Mouse (Mus musculus) heart, postnatal 10 days (tissue): Measurements from ENCODE around the gene Olfr1287. TPM values are rescaled to one million over a fixed set of nuclear protein-coding genes. Genes with fewer than 3 reads are reported as not detected.

Experiments
- DNase-seq, 2 experiments: peaks; one replicate each; pipeline ENCODE4 v3.0.0; 2021
- intact Hi-C: fragments of 180-260 bp; cut with DNase I; formaldehyde crosslinking; loops from one replicate; pipeline ENCODE4 v1.15.1; 2025
- total RNA-seq, 2 experiments: library from RNA; stranded (reverse); gene quantifications; 2 replicates each; pipeline ENCODE4 v1.2.3; 2021

Gene Olfr1287
- total RNA-seq: not detected

- intact Hi-C loops: no loop called here
- no peak for DNase-seq
These were observed at the start of gene Olfr1287 for GRCm38 (mm10) chr2:111448842-111449241. Gene Olfr1287, plus strand, starts transcription at chr2:111449142.

GRCm38 (mm10) chr2:111422931-111423330, 26.0 kb upstream of the Olfr1287 start, which contains the start of gene Olfr1286:
Gene Olfr1286, minus strand, starts transcription at chr2:111423115.
- intact Hi-C loops: no loop called here
- no peak for DNase-seq

- no peak for DNase-seq
- intact Hi-C loops: no loop called here
These were observed 24.9 kb downstream of the Olfr1287 start, which contains the start of gene Olfr1288 for GRCm38 (mm10) chr2:111473801-111474200. Gene Olfr1288, plus strand, starts transcription at chr2:111474101.

- DNase-seq: no peak
- intact Hi-C loops: no loop called here
These were observed 31.6 kb downstream of the Olfr1287 start, which contains the start of gene Olfr1289 for GRCm38 (mm10) chr2:111480519-111480918. Gene Olfr1289, plus strand, starts transcription at chr2:111480819.

- DNase-seq: no peak
- intact Hi-C loops: no loop called here
These were observed 44.8 kb downstream of the Olfr1287 start, which contains the start of gene Olfr1290 for GRCm38 (mm10) chr2:111493729-111494128. Gene Olfr1290, minus strand, starts transcription at chr2:111493829.

GRCm38 (mm10) chr2:111496880-111497279, 47.9 kb downstream of the Olfr1287 start, which contains the start of gene Olfr1291-ps1:
Gene Olfr1291-ps1, plus strand, starts transcription at chr2:111497180.
- DNase-seq: no peak
- intact Hi-C loops: no loop called here

Other genes with a start within 250 kb of the Olfr1287 start
- gene 4930430A15Rik, start 219.5 kb upstream of the Olfr1287 start, total RNA-seq: not detected
- not detected for gene Olfr1275, start 213.9 kb upstream of the Olfr1287 start, total RNA-seq
- gene Olfr1276, start 194.6 kb upstream of the Olfr1287 start, total RNA-seq: not detected
- gene Olfr1277, start 175.0 kb upstream of the Olfr1287 start, total RNA-seq: not detected
- not detected for gene Olfr1278, start 159.0 kb upstream of the Olfr1287 start, total RNA-seq
- gene Olfr1279, start 148.5 kb upstream of the Olfr1287 start, total RNA-seq: not detected
- gene Olfr1280, start 135.1 kb upstream of the Olfr1287 start, total RNA-seq: not detected
- not detected for gene Olfr1281, start 122.6 kb upstream of the Olfr1287 start, total RNA-seq
- gene Olfr1282, start 113.1 kb upstream of the Olfr1287 start, total RNA-seq: not detected
- not detected for gene Olfr1283, start 82.4 kb upstream of the Olfr1287 start, total RNA-seq
- gene Olfr1284, start 73.6 kb upstream of the Olfr1287 start, total RNA-seq: not detected
- gene Olfr1286, start 26.0 kb upstream of the Olfr1287 start, total RNA-seq: not detected
- gene Olfr1288, start 25.0 kb downstream of the Olfr1287 start, total RNA-seq: not detected
- not detected for gene Olfr1289, start 31.7 kb downstream of the Olfr1287 start, total RNA-seq
- gene Olfr1290, start 44.7 kb downstream of the Olfr1287 start, total RNA-seq: not detected
- not detected for gene Olfr1291-ps1, start 48.0 kb downstream of the Olfr1287 start, total RNA-seq
- gene Olfr1293-ps, start 76.1 kb downstream of the Olfr1287 start, total RNA-seq: not detected
- gene Olfr1294, start 91.1 kb downstream of the Olfr1287 start, total RNA-seq: not detected
- gene Olfr1295, start 120.5 kb downstream of the Olfr1287 start, total RNA-seq: not detected
- not detected for gene Olfr1297, start 177.4 kb downstream of the Olfr1287 start, total RNA-seq
- not detected for gene Olfr1298, start 200.1 kb downstream of the Olfr1287 start, total RNA-seq
- not detected for gene Olfr1299, start 212.3 kb downstream of the Olfr1287 start, total RNA-seq